In the genomic region with DNA sequence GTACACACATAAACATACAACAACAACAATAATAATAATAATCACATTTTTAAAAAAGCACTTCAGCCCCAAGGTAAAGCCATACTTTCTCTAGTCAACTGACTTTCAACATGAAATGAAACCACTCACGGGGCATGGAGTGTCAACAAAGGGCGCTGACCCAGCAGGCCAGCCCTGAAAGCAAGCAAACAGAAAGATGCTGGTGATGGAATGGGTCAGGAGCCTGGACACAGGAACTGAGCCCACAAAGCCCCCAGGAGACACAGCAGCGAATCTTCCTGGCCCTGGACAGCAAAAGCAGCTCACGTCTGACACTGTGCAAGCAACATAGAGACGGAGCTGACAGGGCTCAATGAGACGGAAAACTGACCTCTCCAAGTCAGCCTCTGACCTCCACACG, we compare ENCODE assay signal across 27 mouse cellular contexts. TPM values are rescaled to one million over a fixed set of nuclear protein-coding genes. Genes with fewer than 3 reads are reported as not detected.
A peak's percentile ranks its signal among the peaks of the same experiment; 100 is the strongest.
DNase-seq lines count a peak whose midpoint lies in the region; ATAC-seq lines count a peak whose summit lies in the region.
"Had no signal": no experiment of that assay in that cellular context is flagged by ENCODE, and none has a peak within 500 bp of the region (broad histone marks: within the 10 kb centered on the region; RNA-seq: fewer than 3 reads in every experiment).

No protein-coding gene starts in this region.

- peak overlapping the region; percentile 96; the same call in 1 of the 2 replicates for H3K27ac ChIP-seq in forebrain, embryonic 14.5 days (ENCODE audit: low read depth, low read length)
- no peak overlapping the region for H3K27ac ChIP-seq in forebrain, embryonic 11.5 days (ENCODE audit: low read depth, low read length)
- H3K27ac ChIP-seq in hindbrain, embryonic 13.5 days: peak overlapping the region; percentile 88; the same call in 1 of the 2 replicates
- no peak overlapping the region for H3K27ac ChIP-seq in hindbrain, embryonic 16.5 days (ENCODE audit: low read depth, low read length)
- no peak overlapping the region for H3K27ac ChIP-seq in neural tube, embryonic 12.5 days
- H3K27ac ChIP-seq: gastrocnemius, adult 2 months; left cerebral cortex, adult 2 months; limb, embryonic 13.5 days had no signal

- H3K4me1 ChIP-seq in forebrain, embryonic 14.5 days (ENCODE audit: control insufficient read depth, insufficient read depth, low read length): peaks cover 53% of the 10 kb centered on the region
- peaks cover 21% of the 10 kb centered on the region; the same call in 1 of the 2 replicates for H3K4me1 ChIP-seq in forebrain, embryonic 11.5 days (replicated peaks; ENCODE audit: control insufficient read depth, insufficient read depth, low read length)
- H3K4me1 ChIP-seq in hindbrain, embryonic 13.5 days (replicated peaks): peaks cover 75% of the 10 kb centered on the region
- H3K4me1 ChIP-seq in hindbrain, embryonic 16.5 days (ENCODE audit: control insufficient read depth, insufficient read depth, low read depth, low read length): peaks cover 44% of the 10 kb centered on the region
- peaks cover 67% of the 10 kb centered on the region for H3K4me1 ChIP-seq in neural tube, embryonic 12.5 days

- H3K36me3 ChIP-seq in forebrain, embryonic 14.5 days (ENCODE audit: control insufficient read depth, insufficient read depth, low read length): peaks cover 22% of the 10 kb centered on the region
- H3K36me3 ChIP-seq in forebrain, embryonic 11.5 days (ENCODE audit: control insufficient read depth, insufficient read depth, low read length): no peaks in the 10 kb centered on the region; the same call in 1 of the 2 replicates
- H3K36me3 ChIP-seq in hindbrain, embryonic 13.5 days: peaks cover 23% of the 10 kb centered on the region
- H3K36me3 ChIP-seq in hindbrain, embryonic 16.5 days (ENCODE audit: control insufficient read depth, insufficient read depth, low read length): peaks cover 10% of the 10 kb centered on the region
- H3K36me3 ChIP-seq in neural tube, embryonic 12.5 days: peaks cover 24% of the 10 kb centered on the region

- H3K4me2 ChIP-seq in forebrain, embryonic 14.5 days (ENCODE audit: low read length): no peak overlapping the region
- H3K4me2 ChIP-seq in forebrain, embryonic 11.5 days (ENCODE audit: low read depth, low read length, severe bottlenecking): no peak overlapping the region
- H3K4me2 ChIP-seq in hindbrain, embryonic 13.5 days: no peak overlapping the region
- no peak overlapping the region for H3K4me2 ChIP-seq in hindbrain, embryonic 16.5 days (ENCODE audit: low read length)
- H3K4me2 ChIP-seq in neural tube, embryonic 12.5 days (replicated peaks): no peak overlapping the region
- H3K4me2 ChIP-seq: heart, embryonic 12.5 days; limb, embryonic 13.5 days; lung, embryonic 14.5 days had no signal

- WGBS in forebrain, embryonic 14.5 days: 83% methylated on average over 7 of the region's 7 CpGs
- 80% methylated on average over 7 of the region's 7 CpGs for WGBS in forebrain, embryonic 11.5 days
- WGBS in hindbrain, embryonic 13.5 days: 52% methylated on average over 7 of the region's 7 CpGs
- 52% methylated on average over 7 of the region's 7 CpGs for WGBS in hindbrain, embryonic 16.5 days
- WGBS in neural tube, embryonic 12.5 days: 58% methylated on average over 7 of the region's 7 CpGs

- no peak for DNase-seq in forebrain, embryonic 14.5 days (ENCODE audit: low spot score)
- no peak for DNase-seq in forebrain, embryonic 11.5 days (ENCODE audit: low spot score)
- DNase-seq in neural tube, embryonic 10.5 days (ENCODE audit: extremely low spot score, low spot score): no peak
- peak; percentile 64 for DNase-seq in yolk sac, embryonic 10.5 days (ENCODE audit: low spot score)
- DNase-seq in layer of hippocampus, adult 18-20 months (ENCODE audit: low spot score in 2 of 2): no peak
- DNase-seq: adrenal gland, postnatal 10 days; cerebellum, adult 8-10 months; cerebellum, postnatal 25 days; gastrocnemius, adult 2 months; gastrocnemius, postnatal 36 days; heart, adult 18-20 months; heart, postnatal 10 days; kidney, adult 11 months; kidney, postnatal 14 days; lung, embryonic 14.5 days; lung, postnatal 14 days; right cerebral cortex, adult 18-20 months; spleen, adult 18-20 months; thymus, postnatal 14 days had no signal

- no peaks in the 10 kb centered on the region for H3K9me3 ChIP-seq in forebrain, embryonic 14.5 days (replicated peaks; ENCODE audit: control insufficient read depth, low read length)
- no peaks in the 10 kb centered on the region for H3K9me3 ChIP-seq in forebrain, embryonic 11.5 days (ENCODE audit: control insufficient read depth, low read length)
- no peaks in the 10 kb centered on the region for H3K9me3 ChIP-seq in hindbrain, embryonic 13.5 days
- H3K9me3 ChIP-seq in hindbrain, embryonic 16.5 days (ENCODE audit: control insufficient read depth, low read length): no peaks in the 10 kb centered on the region
- H3K9me3 ChIP-seq in neural tube, embryonic 12.5 days: no peaks in the 10 kb centered on the region
- H3K9me3 ChIP-seq: heart, embryonic 12.5 days; limb, embryonic 13.5 days had no signal

- H3K27me3 ChIP-seq in forebrain, embryonic 14.5 days (replicated peaks; ENCODE audit: control insufficient read depth, insufficient read depth, low read length): no peaks in the 10 kb centered on the region
- H3K27me3 ChIP-seq in forebrain, embryonic 11.5 days (ENCODE audit: control insufficient read depth, insufficient read depth, low read length): no peaks in the 10 kb centered on the region
- no peaks in the 10 kb centered on the region for H3K27me3 ChIP-seq in hindbrain, embryonic 13.5 days
- H3K27me3 ChIP-seq in hindbrain, embryonic 16.5 days (replicated peaks; ENCODE audit: control insufficient read depth, insufficient read depth, low read length): no peaks in the 10 kb centered on the region
- H3K27me3 ChIP-seq in neural tube, embryonic 12.5 days (replicated peaks): no peaks in the 10 kb centered on the region
- H3K27me3 ChIP-seq: heart, embryonic 12.5 days; limb, embryonic 13.5 days; Patski had no signal

- ATAC-seq in forebrain, embryonic 14.5 days: no peak
- no peak for ATAC-seq in forebrain, embryonic 11.5 days (replicated peaks; ENCODE audit: low FRiP score)
- no peak for ATAC-seq in hindbrain, embryonic 13.5 days (ENCODE audit: low FRiP score)
- ATAC-seq in hindbrain, embryonic 16.5 days: no peak
- no peak for ATAC-seq in neural tube, embryonic 12.5 days (ENCODE audit: low FRiP score, low read depth)
- ATAC-seq: inflammation-experienced regulatory T-cells, adult 6 months; Patski had no signal

- H3K9ac ChIP-seq in forebrain, embryonic 14.5 days (ENCODE audit: low read length): no peak overlapping the region
- H3K9ac ChIP-seq in forebrain, embryonic 11.5 days (ENCODE audit: low read length): no peak overlapping the region
- 0 out of 2 replicates have a peak overlapping the region, but pooled peaks have one; percentile 51 for H3K9ac ChIP-seq in hindbrain, embryonic 13.5 days
- no peak overlapping the region for H3K9ac ChIP-seq in hindbrain, embryonic 16.5 days (ENCODE audit: low read depth, low read length)
- 0 out of 2 replicates have a peak overlapping the region, but pooled peaks have one; percentile 5 for H3K9ac ChIP-seq in neural tube, embryonic 12.5 days
- H3K9ac ChIP-seq: heart, embryonic 12.5 days; limb, embryonic 13.5 days; lung, embryonic 14.5 days had no signal

- no peak overlapping the region for H3K4me3 ChIP-seq in forebrain, embryonic 14.5 days (ENCODE audit: low read depth, low read length)
- no peak overlapping the region for H3K4me3 ChIP-seq in forebrain, embryonic 11.5 days (ENCODE audit: low read depth, low read length)
- H3K4me3 ChIP-seq in hindbrain, embryonic 13.5 days: no peak overlapping the region
- H3K4me3 ChIP-seq in hindbrain, embryonic 16.5 days (ENCODE audit: low read length): no peak overlapping the region
- H3K4me3 ChIP-seq in neural tube, embryonic 12.5 days: no peak overlapping the region
- H3K4me3 ChIP-seq: gastrocnemius, adult 2 months; heart, embryonic 12.5 days; left cerebral cortex, adult 2 months; limb, embryonic 13.5 days had no signal

RNA-seq across cellular contexts. Expression of a gene that starts 23.8 kb away (rescaled TPM):
- polyA plus RNA-seq in forebrain, embryonic 14.5 days (2014; fragmentation: Nextera tagmentation; extraction: Ambion mirVana): 169 and 193 TPM in 2 replicates
- polyA plus RNA-seq in forebrain, embryonic 11.5 days (2014; fragmentation: Nextera tagmentation; extraction: Ambion mirVana): 231 and 246 TPM in 2 replicates
- 176 and 190 TPM in 2 replicates for polyA plus RNA-seq in hindbrain, embryonic 13.5 days (2015; fragmentation: Nextera tagmentation; extraction: Ambion mirVana)
- polyA plus RNA-seq in hindbrain, embryonic 16.5 days (2015; fragmentation: Nextera tagmentation; extraction: Ambion mirVana): 176 and 191 TPM in 2 replicates
- polyA plus RNA-seq in neural tube, embryonic 12.5 days (2016; fragmentation: Nextera tagmentation; extraction: Ambion mirVana): 259 and 292 TPM in 2 replicates
- total RNA-seq in layer of hippocampus, adult 18-20 months (2021): 10 to 100 TPM; 88.6 to 88.7 TPM

RNA-seq across cellular contexts. Expression of a gene that starts 52.3 kb away (rescaled TPM):
- 1.8 and 1.9 TPM in 2 replicates for polyA plus RNA-seq in forebrain, embryonic 14.5 days (2014; fragmentation: Nextera tagmentation; extraction: Ambion mirVana)
- polyA plus RNA-seq in forebrain, embryonic 11.5 days (2014; fragmentation: Nextera tagmentation; extraction: Ambion mirVana): 0.67 and 1.4 TPM in 2 replicates
- 1.7 and 1.9 TPM in 2 replicates for polyA plus RNA-seq in hindbrain, embryonic 13.5 days (2015; fragmentation: Nextera tagmentation; extraction: Ambion mirVana)
- 1.9 and 2.5 TPM in 2 replicates for polyA plus RNA-seq in hindbrain, embryonic 16.5 days (2015; fragmentation: Nextera tagmentation; extraction: Ambion mirVana)
- polyA plus RNA-seq in neural tube, embryonic 12.5 days (2016; fragmentation: Nextera tagmentation; extraction: Ambion mirVana): 1.5 and 2.3 TPM in 2 replicates
- total RNA-seq in layer of hippocampus, adult 18-20 months (2021): 10 to 100 TPM; 34.7 to 38.4 TPM

Comparison
In these comparisons a context has a peak if more than half of its experiments do, and no peak if none do; other contexts are left out.
1. H3K27ac ChIP-seq: peak in forebrain, embryonic 14.5 days (single experiment) and hindbrain, embryonic 13.5 days (single experiment); none in forebrain, embryonic 11.5 days (single experiment), hindbrain, embryonic 16.5 days (single experiment) and neural tube, embryonic 12.5 days (single experiment).
2. H3K9ac ChIP-seq: peak in hindbrain, embryonic 13.5 days (single experiment) and neural tube, embryonic 12.5 days (single experiment); none in forebrain, embryonic 14.5 days (single experiment), forebrain, embryonic 11.5 days (single experiment) and hindbrain, embryonic 16.5 days (single experiment).